ENCODE assay signal across 8 mouse cellular contexts in genomic region chr16:49529060-49529459, GRCm38 (mm10).
DNase-seq lines count a peak whose midpoint lies in the region; ATAC-seq lines count a peak whose summit lies in the region.

No protein-coding gene starts in this region.

- ATAC-seq in hindbrain, embryonic 14.5 days (ENCODE audit: low FRiP score) = no peak
- no peak for ATAC-seq in hindbrain, embryonic 12.5 days (ENCODE audit: low FRiP score)
- no peak for ATAC-seq in embryonic facial prominence, embryonic 14.5 days (ENCODE audit: low read depth)

- DNase-seq in hindbrain, embryonic 14.5 days (ENCODE audit: low spot score) = peak; percentile 56
- peak; percentile 15 for DNase-seq in thymus, postnatal 14 days
- DNase-seq in thymus, postnatal 4 days = no peak
- DNase-seq in embryonic facial prominence, embryonic 14.5 days (ENCODE audit: low spot score) = peak; percentile 65
- no peak for DNase-seq in cerebellum, adult 11 months
- no peak for DNase-seq in spleen, postnatal 4 days (ENCODE audit: low spot score in 2 of 2)
- no peak for DNase-seq in kidney, adult 11 months

- H3K4me1 ChIP-seq in hindbrain, embryonic 14.5 days (replicated peaks; ENCODE audit: control insufficient read depth, insufficient read depth, low read length) = no peaks in the 10 kb centered on the region
- H3K4me1 ChIP-seq in hindbrain, embryonic 12.5 days = peaks cover 5% of the 10 kb centered on the region; the same call in 1 of the 2 replicates
- no peaks in the 10 kb centered on the region for H3K4me1 ChIP-seq in embryonic facial prominence, embryonic 14.5 days (ENCODE audit: control insufficient read depth, insufficient read depth, low read length)

- H3K4me3 ChIP-seq in hindbrain, embryonic 14.5 days (replicated peaks; ENCODE audit: low read length) = no peak overlapping the region
- H3K4me3 ChIP-seq in hindbrain, embryonic 12.5 days = no peak overlapping the region
- no peak overlapping the region for H3K4me3 ChIP-seq in embryonic facial prominence, embryonic 14.5 days (ENCODE audit: low read depth, low read length)

- no peaks in the 10 kb centered on the region for H3K9me3 ChIP-seq in hindbrain, embryonic 14.5 days (ENCODE audit: control insufficient read depth, low read length)
- H3K9me3 ChIP-seq in hindbrain, embryonic 12.5 days (replicated peaks) = no peaks in the 10 kb centered on the region
- no peaks in the 10 kb centered on the region for H3K9me3 ChIP-seq in embryonic facial prominence, embryonic 14.5 days (ENCODE audit: control insufficient read depth, low read length)

- no peaks in the 10 kb centered on the region for H3K36me3 ChIP-seq in hindbrain, embryonic 14.5 days (replicated peaks; ENCODE audit: control insufficient read depth, insufficient read depth)
- H3K36me3 ChIP-seq in hindbrain, embryonic 12.5 days = no peaks in the 10 kb centered on the region
- H3K36me3 ChIP-seq in embryonic facial prominence, embryonic 14.5 days (ENCODE audit: control insufficient read depth, insufficient read depth, low read length) = no peaks in the 10 kb centered on the region

- H3K27ac ChIP-seq in hindbrain, embryonic 14.5 days = no peak overlapping the region
- no peak overlapping the region for H3K27ac ChIP-seq in hindbrain, embryonic 12.5 days
- H3K27ac ChIP-seq in embryonic facial prominence, embryonic 14.5 days (replicated peaks; ENCODE audit: low read depth, low read length) = no peak overlapping the region

- no peak overlapping the region for H3K4me2 ChIP-seq in hindbrain, embryonic 14.5 days (replicated peaks)
- no peak overlapping the region for H3K4me2 ChIP-seq in hindbrain, embryonic 12.5 days (replicated peaks)
- no peak overlapping the region for H3K4me2 ChIP-seq in embryonic facial prominence, embryonic 14.5 days (ENCODE audit: low read depth, low read length)

- WGBS in hindbrain, embryonic 14.5 days = 71% methylated on average over 2 of the region's 2 CpGs
- WGBS in hindbrain, embryonic 12.5 days = 79% methylated on average over 2 of the region's 2 CpGs
- WGBS in embryonic facial prominence, embryonic 14.5 days = 67% methylated on average over 2 of the region's 2 CpGs

- no peak overlapping the region for H3K9ac ChIP-seq in hindbrain, embryonic 14.5 days
- H3K9ac ChIP-seq in hindbrain, embryonic 12.5 days = no peak overlapping the region
- H3K9ac ChIP-seq in embryonic facial prominence, embryonic 14.5 days (ENCODE audit: low read depth, low read length) = no peak overlapping the region

- no peaks in the 10 kb centered on the region for H3K27me3 ChIP-seq in hindbrain, embryonic 14.5 days (ENCODE audit: control insufficient read depth, insufficient read depth, low read length)
- no peaks in the 10 kb centered on the region for H3K27me3 ChIP-seq in hindbrain, embryonic 12.5 days
- no peaks in the 10 kb centered on the region for H3K27me3 ChIP-seq in embryonic facial prominence, embryonic 14.5 days (replicated peaks; ENCODE audit: control insufficient read depth, insufficient read depth, low read length)

Comparison
In these comparisons a context has a peak if more than half of its experiments do, and no peak if none do; other contexts are left out.
1. DNase-seq: peak in hindbrain, embryonic 14.5 days (single experiment), thymus, postnatal 14 days (single experiment) and embryonic facial prominence, embryonic 14.5 days (single experiment); none in thymus, postnatal 4 days (single experiment), cerebellum, adult 11 months (single experiment), spleen, postnatal 4 days (0 of 2) and kidney, adult 11 months (single experiment).